Mouse (Mus musculus) megakaryocyte, adult 5-6 weeks (primary cell): ENCODE measurements at regions not wholly inside any gene's neighbourhood (a gene's known extent, or its start where the extent isn't known, plus 50 kb on each side); places are given as distances from the start of the nearest gene placed in this dataset.

Source experiments
- ATAC-seq: 2 replicates; pipeline ENCODE4 v1.8.0; 2016; ENCODE audit warnings: mild to moderate bottlenecking, inconsistent platforms; ENCODE audit not compliant: poor library complexity, severe bottlenecking

DNA sequence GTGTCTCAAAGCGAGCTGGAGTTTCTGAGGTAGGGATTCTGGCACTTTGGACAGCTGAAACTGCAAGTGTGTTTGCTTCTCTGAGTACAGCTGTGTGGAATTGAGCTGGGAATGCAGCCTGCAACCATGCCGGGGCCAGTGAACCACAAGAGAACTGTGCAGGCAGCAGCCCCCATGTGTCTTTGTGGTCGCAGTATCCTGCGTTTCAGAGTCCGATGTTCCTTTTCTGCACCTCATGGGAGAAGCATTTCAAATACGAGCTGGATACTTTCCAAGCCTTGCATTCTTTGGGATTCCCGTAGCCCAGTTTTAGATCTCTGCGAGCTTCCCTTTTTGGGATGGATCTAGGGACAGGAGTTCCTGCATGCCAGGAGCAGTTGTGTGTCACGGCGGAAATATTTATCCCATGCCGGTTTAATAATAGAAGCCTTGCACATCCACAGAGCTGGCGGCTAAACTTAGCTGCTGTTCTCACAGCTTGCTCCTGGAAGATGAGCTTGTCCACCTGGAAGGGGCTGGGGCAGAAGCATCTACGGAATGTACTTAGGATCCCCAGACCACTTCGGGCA lies 233.3 kb downstream of the Gadd45g start:
- no peak for ATAC-seq

DNA sequence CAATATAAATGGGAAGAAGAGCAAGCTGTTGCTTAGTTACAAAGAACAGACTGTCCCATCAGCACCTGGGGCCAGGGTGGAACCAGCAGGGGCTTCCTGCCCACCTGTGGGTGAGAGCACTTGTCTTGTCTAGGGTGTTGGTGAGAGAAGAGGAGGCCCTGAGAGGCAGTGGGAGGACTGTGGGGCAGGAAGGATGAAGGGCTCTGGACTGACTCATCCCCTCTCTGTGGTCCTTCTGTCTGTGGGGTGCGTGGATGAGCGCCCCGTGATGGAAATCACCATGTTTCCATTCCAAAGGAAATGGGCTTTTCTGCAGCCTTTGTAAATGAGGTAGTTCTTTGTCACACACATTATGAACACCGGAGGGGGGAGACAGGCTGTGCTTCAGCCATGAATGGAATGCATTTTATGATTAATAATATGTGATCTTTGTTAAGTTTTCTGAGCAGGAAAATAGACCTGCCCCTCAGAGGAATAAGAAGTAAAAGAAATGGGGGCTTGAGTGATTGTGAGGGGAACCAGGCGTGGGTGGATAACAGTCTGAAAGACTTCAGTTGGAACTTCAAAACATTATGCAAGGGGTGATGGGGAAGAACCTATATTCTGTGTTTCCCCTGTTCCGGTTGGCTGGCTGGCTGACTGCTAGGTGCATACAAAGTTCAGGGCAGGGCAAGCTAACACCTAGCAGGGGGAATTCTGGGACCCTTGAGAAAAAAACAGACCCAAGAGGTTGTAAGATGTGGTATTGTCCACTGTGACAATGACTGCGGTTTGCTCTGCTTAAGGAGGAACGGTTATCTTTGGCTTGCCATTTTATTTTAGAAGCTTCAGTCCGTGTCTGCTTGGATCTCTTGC lies 237.3 kb downstream of the Gadd45g start:
- no peak for ATAC-seq

DNA sequence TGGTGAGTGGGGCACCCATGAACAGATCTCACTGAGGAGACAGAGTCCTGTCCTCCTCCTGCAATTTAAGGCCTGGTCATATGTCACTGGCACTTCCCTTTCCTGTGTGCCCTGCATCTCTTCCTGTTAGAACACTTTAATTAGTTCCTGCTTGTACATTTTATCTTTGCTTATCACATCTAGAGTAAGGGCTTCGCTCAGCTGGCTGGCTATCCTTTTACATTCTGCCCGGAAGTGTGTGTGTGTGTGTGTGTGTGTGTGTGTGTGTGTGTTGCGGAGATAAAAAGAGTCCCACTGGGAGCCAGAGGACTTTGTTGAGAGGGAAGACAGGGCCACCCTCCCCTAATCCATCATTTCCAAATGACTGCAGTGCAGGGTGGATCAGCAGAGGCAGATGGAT lies 238.6 kb downstream of the Gadd45g start:
- ATAC-seq, result peak; percentile 85

DNA sequence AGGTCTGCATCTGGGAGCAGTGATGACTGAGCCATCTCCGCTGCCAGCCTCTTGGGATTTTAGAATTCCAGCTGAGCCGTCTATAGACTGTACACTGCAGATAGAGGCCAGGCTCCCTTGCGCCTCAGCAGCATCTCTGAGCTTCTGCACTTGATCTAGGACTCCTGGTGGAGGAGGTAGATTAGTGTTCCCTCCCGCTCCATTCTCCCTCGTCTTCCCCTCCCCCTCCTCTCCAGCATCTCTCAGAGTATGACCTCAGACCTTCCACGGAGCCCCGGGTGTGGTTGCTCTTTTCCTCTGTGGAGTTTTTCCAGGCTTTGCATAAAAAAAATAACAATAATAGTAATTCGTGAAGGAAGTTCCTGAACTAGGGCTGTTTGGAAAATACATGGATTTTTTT lies 241.8 kb downstream of the Gadd45g start:
- ATAC-seq, result no peak

DNA sequence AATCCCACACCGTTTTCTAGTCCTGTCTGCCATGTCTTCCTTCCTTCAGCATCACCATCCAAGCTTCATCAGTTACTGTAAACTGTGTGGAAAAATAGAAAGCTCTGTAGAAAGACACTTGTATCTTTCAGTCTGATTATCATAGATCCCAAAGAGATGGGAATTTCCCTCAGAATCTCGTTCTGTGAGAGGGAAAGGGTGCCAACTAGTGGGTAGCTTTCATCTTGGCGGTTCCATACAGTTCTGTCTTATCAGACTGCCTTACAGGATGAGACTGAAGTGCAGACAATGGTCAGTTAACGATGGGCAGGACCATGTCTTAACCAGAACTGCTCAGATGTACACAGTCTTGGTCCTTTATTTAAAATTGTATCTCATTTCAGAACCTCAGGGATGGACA lies 243.9 kb downstream of the Gadd45g start:
- ATAC-seq, result no peak

DNA sequence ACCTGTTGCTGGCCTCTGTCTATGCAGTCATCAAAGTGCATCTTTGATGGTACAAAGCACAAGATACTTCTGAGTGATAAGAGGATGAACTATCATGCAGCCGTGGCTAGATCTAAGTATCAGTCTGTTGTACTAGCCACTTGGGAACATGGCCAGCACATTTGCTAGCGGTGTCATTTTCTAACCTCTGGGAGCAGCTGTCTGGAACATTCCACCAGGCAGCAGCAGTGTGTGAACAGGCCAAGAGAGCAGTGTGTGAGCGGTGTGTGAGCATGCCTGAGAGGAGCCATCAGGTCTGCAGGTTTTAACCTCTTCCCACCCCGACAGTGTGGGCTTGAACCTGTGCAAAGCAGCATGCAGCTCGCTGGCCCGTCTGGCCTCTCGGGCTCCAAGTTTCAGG lies 248.3 kb downstream of the Gadd45g start:
- no peak for ATAC-seq

DNA sequence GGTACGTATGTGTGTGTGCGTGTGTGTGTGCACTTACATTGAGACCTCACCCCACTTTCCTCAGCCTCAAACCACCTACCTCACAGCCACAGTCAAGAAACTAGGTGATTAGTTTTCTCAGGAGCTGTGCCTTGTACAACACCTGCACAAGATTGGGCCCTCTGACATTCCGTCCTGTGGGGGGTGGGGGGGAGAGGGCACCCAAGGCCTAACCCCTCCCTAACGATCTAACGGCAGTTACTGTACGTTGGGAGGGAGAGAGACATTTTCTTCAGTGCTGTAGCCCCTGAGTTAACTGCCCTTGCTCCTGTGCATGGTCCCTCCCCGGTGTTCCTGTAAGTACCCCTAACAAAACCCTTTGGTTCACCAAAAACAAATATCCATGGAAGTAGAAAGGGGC lies 250.0 kb downstream of the Gadd45g start:
- no peak for ATAC-seq

DNA sequence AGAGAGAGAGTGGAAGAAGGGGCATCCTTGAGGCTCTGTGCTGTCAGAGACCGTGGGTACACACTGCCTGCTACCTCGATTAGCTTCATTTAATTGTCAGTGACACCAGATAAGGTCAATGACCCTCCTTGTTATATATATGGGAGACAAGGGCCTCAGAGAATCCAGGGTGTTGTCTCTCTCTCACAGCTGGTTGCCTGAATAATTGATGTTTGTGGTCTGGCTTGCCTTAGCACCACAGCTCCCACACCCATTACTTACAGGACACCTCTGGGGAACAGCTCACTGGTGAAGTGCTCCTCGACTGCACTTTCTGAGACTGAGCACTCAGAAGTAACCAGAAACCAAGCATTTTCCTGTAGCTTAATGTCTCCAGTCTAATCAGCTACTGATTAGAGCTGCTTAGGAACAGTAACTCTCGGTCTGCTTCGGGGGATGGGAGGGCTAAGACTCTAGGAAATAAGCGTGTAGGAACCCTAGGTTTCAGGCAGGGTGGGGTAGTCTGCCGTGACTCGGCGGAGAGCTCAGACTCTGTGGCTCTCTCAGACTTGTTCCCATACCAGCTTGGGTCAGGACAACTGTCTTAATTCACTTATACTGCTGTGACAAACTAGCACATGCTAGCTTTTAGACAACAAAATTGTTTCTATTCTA lies 259.6 kb downstream of the Gadd45g start:
- no peak for ATAC-seq

DNA sequence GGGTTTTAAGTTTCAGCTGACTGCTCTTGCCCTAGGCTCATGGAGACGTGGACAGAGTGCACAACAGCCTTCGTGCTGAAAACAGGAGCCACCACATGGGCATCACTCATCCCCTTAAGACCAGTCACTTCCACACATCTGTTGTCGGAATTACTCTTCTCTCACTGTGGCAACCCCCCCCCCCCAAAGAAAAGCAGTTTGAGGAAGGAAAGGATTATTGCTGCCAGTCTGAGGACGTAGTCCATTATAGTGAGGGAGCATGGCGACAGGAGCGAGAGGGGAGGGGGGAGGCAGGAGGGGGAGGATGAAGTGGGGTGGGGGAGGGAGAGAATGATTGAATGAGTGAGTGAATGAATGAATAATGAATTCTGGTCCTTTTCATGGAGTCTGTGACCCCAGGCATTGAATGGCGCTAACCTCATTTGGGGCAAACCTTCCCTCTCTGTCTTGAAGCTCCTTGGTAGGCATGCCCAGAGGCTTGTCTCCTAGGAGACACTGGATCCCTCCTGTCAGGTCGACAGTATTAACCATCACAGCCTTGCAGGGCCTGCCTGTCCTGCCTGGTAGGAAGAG lies 262.0 kb downstream of the Gadd45g start:
- ATAC-seq, result no peak

DNA sequence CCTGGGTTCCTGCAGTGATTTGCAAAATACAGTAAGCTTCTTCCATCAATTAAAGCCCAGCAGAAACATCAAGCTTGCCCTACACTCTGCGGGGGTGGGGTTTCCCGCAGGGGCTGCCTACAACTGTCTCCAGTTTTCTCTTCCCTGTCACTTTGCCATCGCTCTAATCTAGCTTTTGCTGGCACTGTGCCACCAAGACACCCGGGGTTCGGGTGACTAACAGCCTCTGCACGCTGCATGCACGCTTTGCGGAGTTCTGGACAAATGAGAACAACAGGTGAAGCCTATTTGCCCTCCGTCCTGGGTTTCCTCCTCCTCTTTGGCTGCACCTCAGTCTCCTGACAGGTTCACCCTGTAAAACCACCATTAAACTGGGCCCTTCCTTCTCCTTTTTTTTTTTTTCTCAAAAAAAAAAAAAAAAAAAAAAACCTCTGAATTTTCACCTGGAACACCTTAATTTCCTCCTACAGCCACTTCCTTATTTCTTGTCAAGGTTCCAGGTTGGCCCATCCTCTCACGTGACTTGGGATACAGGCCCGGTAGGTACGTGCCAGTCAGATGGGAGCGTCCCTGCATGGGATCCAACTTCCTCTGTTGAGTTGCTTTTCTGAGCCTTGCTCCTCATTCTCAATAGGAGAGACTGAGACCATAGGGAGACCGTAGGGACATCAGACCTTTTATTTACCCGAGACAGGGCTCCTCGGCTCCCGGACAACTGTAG lies 262.7 kb downstream of the Gadd45g start:
- ATAC-seq, result no peak

DNA sequence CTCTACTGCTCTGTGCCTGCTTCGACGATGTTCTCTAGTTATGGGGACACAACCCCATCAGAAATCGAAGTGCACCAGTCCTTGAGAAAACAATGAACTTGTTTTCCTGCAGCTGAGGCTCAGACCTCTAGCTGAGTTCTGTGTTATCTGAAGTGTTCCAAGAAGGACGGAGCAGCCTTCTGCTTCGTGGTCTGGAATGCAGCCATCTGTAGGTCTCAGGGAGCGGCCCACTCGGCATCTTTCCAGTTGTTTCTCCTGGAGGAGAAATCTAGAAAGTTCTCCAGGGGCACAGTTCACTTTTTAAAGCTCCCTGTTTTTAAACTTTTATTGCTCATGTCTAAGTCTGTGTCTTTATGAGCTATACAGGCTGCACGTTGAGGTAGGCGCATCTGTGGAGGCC lies 264.3 kb downstream of the Gadd45g start:
- no peak for ATAC-seq

DNA sequence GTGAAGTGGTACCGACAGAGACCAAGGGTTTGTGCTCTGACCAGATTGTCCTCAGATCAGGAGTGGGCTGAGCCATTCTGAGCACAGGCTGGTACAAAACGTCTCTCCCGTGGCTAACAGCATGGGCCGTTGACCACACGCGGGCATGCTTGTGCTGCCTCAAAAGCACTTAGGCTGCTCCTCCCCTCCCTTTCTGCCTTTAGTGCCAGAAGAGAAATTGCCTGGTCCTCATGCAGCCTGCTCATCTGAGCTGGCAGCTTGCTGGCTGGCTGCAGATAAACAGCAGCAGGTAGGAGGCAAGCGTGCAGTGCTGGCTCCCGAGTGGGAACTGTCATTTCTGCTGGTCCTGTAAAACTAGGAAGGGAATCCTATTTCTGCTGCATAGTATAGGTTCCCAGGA lies 267.1 kb downstream of the Gadd45g start:
- ATAC-seq, result no peak

DNA sequence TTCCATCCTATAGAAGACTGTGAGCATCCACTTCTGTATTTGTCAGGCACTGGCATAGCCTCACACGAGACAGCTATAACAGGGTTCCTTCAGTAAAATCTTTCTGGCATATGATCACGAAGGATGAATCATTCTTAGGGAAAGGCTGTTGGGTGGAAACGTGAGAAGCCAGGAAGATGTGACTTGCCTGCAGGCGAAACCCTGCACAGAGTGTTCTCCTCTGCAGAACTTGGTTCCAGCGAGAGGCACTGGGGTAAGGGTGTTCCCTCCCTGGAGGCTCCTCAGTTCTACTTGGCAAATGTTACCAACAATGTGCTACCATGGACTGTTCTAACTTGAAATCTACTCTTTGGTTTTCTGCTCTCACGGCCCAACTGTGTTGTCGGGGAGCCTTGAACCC lies 268.0 kb downstream of the Gadd45g start:
- no peak for ATAC-seq

DNA sequence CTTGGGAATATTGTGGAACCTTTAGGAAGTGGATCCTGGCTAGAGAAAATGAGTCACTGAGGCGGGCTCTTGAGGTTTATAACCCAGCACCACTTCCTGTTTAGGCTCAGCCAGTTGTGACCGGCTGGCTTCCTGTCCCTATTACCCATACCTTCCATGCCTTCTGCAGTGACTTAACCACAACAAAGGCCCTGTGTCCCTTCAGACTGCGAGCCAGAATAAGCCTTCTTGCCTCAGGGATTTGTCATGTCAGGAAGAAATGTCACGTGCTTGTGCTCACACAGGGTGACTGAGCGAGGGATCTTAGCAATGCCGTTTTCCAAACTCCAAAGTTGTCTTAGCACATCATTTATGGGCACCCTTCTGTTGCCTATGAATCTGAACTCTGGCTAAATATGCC lies 268.5 kb downstream of the Gadd45g start:
- peak; percentile 21; the same call in 1 of the 2 replicates for ATAC-seq

DNA sequence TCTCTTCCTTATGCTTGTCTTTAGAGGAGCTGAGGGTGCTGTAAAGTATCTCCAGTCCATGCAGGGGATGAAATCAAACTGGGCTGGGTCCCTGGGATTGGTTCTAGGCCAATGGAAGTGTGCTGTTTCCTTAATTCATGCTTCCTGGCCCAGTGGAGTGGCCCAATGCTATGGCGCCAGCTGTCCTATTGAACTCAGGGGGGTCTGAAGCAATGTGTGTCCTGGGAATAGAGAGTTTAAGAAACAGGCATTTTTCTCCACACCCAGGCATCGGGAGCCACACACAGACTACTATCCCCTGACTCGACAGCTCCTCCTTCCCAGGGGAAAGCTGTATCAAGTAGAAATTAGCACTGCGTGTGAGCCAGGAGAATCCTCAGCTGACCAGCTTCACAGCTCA lies 269.8 kb downstream of the Gadd45g start:
- no peak for ATAC-seq

DNA sequence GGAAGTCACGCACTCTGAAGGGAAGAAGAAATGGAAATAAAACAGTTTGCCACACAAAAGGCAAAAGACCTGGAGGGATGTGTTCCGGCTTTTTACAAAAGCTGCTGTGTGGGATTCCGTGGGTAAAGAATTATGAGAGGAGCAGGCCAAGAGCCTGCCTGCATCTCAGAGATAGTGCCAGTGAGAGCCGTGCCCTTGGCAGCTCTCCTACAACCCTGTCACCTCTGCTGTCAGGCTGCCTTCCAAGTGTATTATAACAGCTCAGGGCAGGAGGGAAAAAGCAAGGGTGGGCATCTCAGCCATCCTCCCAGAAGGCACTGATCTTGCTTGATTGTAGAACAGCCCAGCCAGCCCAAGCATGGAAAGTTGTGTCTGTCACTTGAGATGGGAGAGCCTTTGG lies 270.3 kb downstream of the Gadd45g start:
- ATAC-seq, result no peak

DNA sequence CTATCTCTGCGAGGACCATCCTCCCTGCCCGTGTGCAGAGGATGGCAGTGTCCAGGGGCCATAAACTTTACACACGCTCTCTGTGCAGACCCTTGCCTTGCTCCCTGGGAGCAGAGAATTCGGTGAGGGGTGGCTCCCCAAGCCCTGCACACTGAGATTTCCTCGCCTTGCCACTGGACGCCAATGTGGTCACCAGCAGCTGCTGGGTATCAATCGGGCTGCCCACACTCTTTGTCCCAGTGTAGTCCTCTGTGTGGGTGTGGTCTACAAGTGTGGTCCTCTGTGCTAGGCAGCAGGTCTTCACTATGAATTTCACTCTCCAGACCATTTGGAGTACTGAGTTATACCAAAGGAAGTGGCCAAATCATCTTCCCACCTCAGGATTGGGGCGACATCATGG lies 274.3 kb downstream of the Gadd45g start:
- ATAC-seq, result no peak

DNA sequence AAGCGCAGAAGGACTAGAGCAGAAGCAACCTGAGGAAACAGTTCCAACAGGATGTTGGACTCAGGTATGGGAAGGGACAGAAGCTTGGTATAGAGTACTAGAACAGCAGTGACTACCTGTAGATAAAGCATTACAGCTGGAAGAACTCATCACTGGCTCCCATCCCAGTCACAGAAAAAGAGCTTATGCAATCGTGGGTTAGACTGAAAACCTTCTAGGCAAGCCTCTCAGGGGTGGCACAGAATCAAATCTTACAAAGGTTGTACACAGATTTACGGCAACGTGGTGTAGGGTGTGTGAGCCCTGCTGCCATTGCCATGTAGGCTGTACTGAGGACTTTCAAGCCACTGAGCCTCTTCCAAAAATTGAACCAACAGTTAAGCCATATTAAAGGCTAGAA lies 278.6 kb downstream of the Gadd45g start:
- ATAC-seq, result no peak

DNA sequence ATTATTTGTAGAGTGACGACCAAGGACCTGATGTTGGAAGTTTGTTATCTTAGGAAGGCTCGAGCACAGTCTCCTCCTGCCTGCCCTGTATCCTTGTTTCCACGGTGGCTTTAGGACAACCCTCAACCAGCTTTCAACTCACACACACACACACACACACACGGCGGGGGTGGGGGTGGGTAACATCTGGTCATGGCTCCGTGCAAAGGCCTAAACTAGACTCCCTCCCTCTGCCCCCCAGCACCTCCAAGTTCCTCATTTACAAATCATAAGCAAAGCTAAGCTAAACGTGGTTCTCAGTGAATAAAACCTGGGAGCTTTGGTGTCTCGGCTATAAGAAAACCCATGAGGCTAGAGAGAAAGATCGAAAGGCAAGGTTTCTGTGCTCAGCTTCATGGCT lies 281.3 kb downstream of the Gadd45g start:
- ATAC-seq, result no peak

DNA sequence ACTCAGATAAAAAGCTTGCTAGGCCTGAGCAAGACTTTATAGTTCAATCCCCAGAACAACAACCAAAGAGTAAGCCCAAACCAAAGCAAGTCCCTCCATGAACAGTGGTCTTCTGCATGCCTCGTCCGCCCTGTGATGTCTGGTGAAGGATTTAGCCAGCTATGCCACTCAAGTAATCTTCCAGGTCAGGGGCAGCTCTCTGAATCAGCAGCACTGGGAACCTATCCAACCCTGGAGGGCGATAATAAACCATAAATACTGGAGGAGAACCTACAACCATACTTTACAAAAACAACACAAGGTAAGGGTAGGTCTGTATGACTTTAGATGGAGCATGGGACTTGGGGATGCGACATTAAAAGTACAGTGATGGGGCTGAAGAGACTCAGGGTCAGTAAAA lies 283.0 kb downstream of the Gadd45g start:
- ATAC-seq, result no peak

DNA sequence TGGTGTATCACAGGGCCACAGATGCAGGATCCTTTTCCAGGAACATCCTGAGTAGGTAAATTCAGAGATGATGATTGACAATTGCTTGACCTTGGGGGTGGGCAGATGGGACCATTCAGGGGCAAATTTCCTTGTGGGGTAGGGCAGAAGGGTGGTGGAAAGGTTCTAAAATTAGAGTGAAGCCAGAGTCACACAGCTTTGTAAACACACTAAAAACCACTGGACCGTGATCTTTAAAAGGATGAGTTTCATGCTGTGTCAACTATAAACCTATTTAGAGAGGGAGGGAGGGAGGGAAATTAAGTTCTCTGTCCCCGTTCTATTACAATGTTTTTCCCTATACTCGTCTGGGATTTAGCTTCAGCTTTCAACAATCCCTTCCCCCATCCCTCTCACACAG lies 286.7 kb downstream of the Gadd45g start:
- no peak for ATAC-seq
